Mouse (Mus musculus): ENCODE measurements around the gene Phf21a. TPM values are rescaled to one million over a fixed set of nuclear protein-coding genes. Genes with fewer than 3 reads are reported as not detected.

Gene Phf21a
- polyA plus RNA-seq, 1 experiment = 10.9 TPM

- 27% methylated on average over 4 of the region's 4 CpGs for whole genome bisulfite sequencing
Observed at GRCm38 (mm10) chr2:92202319-92203040, 109.6 kb downstream of the Phf21a start.

GRCm38 (mm10) chr2:92205010-92205639, 112.2 kb downstream of the Phf21a start:
- 66% methylated on average over 5 of the region's 5 CpGs for WGBS
- DNase-seq (ENCODE audit: low read depth, low spot score) = no peak

More at GRCm38 (mm10) chr2:92202319-92203040, 109.6 kb downstream of the Phf21a start:
- DNase-seq (ENCODE audit: low read depth, low spot score) = no peak

- no peak for DNase-seq (ENCODE audit: low read depth, low spot score)
- WGBS = 93% methylated on average over 1 of the region's 1 CpGs
Observed at GRCm38 (mm10) chr2:92210409-92210808, 117.5 kb downstream of the Phf21a start.

GRCm38 (mm10) chr2:92221431-92221830, 128.5 kb downstream of the Phf21a start:
- 75% methylated on average over 6 of the region's 6 CpGs for WGBS

GRCm38 (mm10) chr2:92225592-92225991, 132.7 kb downstream of the Phf21a start:
- no peak for DNase-seq (ENCODE audit: low read depth, low spot score)
- 14% methylated on average over 1 of the region's 1 CpGs for WGBS

More at GRCm38 (mm10) chr2:92221431-92221830, 128.5 kb downstream of the Phf21a start:
- no peak for DNase-seq (ENCODE audit: low read depth, low spot score)

- 91% methylated on average over 9 of the region's 9 CpGs for WGBS
Observed at GRCm38 (mm10) chr2:92229973-92230372, 137.1 kb downstream of the Phf21a start.

GRCm38 (mm10) chr2:92231706-92232105, 138.8 kb downstream of the Phf21a start:
- no peak for DNase-seq (ENCODE audit: low read depth, low spot score)

More at GRCm38 (mm10) chr2:92229973-92230372, 137.1 kb downstream of the Phf21a start:
- DNase-seq (ENCODE audit: low read depth, low spot score) = no peak

- WGBS = 84% methylated on average over 5 of the region's 5 CpGs
- DNase-seq (ENCODE audit: low read depth, low spot score) = no peak
Observed at GRCm38 (mm10) chr2:92234768-92235332, 141.9 kb downstream of the Phf21a start.

- WGBS = 43% methylated on average over 2 of the region's 2 CpGs
- no peak for DNase-seq (ENCODE audit: low read depth, low spot score)
Observed at GRCm38 (mm10) chr2:92240299-92240698, 147.4 kb downstream of the Phf21a start.

GRCm38 (mm10) chr2:92240816-92241215, 147.9 kb downstream of the Phf21a start:
- 97% methylated on average over 2 of the region's 2 CpGs for WGBS
- DNase-seq (ENCODE audit: low read depth, low spot score) = no peak

- 80% methylated on average over 3 of the region's 3 CpGs for WGBS
Observed at GRCm38 (mm10) chr2:92241317-92241716, 148.4 kb downstream of the Phf21a start.

GRCm38 (mm10) chr2:92246112-92246511, 153.2 kb downstream of the Phf21a start:
- WGBS = 100% methylated on average over 1 of the region's 1 CpGs
- DNase-seq (ENCODE audit: low read depth, low spot score) = no peak

More at GRCm38 (mm10) chr2:92241317-92241716, 148.4 kb downstream of the Phf21a start:
- DNase-seq (ENCODE audit: low read depth, low spot score) = no peak

- WGBS = 99% methylated on average over 2 of the region's 2 CpGs
- DNase-seq (ENCODE audit: low read depth, low spot score) = no peak
Observed at GRCm38 (mm10) chr2:92247711-92248110, 154.8 kb downstream of the Phf21a start.

GRCm38 (mm10) chr2:92250472-92250871, 157.6 kb downstream of the Phf21a start:
- DNase-seq (ENCODE audit: low read depth, low spot score) = no peak
- 84% methylated on average over 2 of the region's 2 CpGs for WGBS

- DNase-seq (ENCODE audit: low read depth, low spot score) = no peak
- 79% methylated on average over 5 of the region's 5 CpGs for WGBS
Observed at GRCm38 (mm10) chr2:92253777-92254176, 160.9 kb downstream of the Phf21a start.

- DNase-seq (ENCODE audit: low read depth, low spot score) = no peak
- WGBS = 80% methylated on average over 7 of the region's 7 CpGs
Observed at GRCm38 (mm10) chr2:92256141-92256540, 163.2 kb downstream of the Phf21a start.

- WGBS = 77% methylated on average over 4 of the region's 4 CpGs
Observed at GRCm38 (mm10) chr2:92257372-92257956, 164.5 kb downstream of the Phf21a start.

GRCm38 (mm10) chr2:92259924-92260323, 167.0 kb downstream of the Phf21a start:
- DNase-seq (ENCODE audit: low read depth, low spot score) = no peak
- WGBS = 77% methylated on average over 2 of the region's 2 CpGs

More at GRCm38 (mm10) chr2:92257372-92257956, 164.5 kb downstream of the Phf21a start:
- no peak for DNase-seq (ENCODE audit: low read depth, low spot score)

- no peak for DNase-seq (ENCODE audit: low read depth, low spot score)
- 52% methylated on average over 9 of the region's 9 CpGs for WGBS
Observed at GRCm38 (mm10) chr2:92266100-92266617, 173.2 kb downstream of the Phf21a start.

GRCm38 (mm10) chr2:92269227-92269626, 176.3 kb downstream of the Phf21a start:
- DNase-seq (ENCODE audit: low read depth, low spot score) = no peak
- 87% methylated on average over 5 of the region's 5 CpGs for WGBS

Measured in large intestine, adult 2 months (tissue).